Mouse (Mus musculus): ENCODE data around the gene Pde6g. TPM values are rescaled to one million over a fixed set of nuclear protein-coding genes. Genes with fewer than 3 reads are reported as not detected.

Pde6g gene
- total RNA-seq (2021): under 1 TPM; 0.53 to 0.56 TPM
- long read RNA-seq, experiment 1: 0 reads
- long read RNA-seq, experiment 2: 0 reads

DNA sequence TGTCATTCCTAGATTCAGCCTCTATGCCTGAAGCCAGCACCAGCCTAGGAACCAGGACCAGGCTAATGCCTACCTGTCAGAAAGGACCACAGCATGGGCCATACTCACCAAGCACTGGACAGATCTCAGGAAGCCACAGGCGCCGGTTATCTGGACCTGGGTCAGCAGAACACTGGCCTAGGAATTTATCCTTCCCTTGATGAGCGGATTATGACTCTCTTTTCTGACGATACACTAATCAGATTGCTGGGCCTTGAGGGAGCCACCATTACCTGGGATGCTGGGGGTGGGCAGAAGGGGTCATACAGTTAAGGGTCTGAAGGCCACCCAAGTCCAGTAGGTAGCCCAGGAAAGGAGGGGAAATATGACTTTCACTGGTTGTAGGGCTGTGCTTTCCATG lies at the start of gene Pde6g:
TSS of gene Pde6g (minus strand) at position 195 of the 400 bp plus-strand sequence.
- intact Hi-C loops (cut with DNase I): no loop called here
- no peak for DNase-seq

GRCm38 (mm10) chr11:120501701-120502100 lies 48.4 kb upstream of the Pde6g start:
- intact Hi-C loops (cut with DNase I): no loop called here
- no peak for DNase-seq

DNA sequence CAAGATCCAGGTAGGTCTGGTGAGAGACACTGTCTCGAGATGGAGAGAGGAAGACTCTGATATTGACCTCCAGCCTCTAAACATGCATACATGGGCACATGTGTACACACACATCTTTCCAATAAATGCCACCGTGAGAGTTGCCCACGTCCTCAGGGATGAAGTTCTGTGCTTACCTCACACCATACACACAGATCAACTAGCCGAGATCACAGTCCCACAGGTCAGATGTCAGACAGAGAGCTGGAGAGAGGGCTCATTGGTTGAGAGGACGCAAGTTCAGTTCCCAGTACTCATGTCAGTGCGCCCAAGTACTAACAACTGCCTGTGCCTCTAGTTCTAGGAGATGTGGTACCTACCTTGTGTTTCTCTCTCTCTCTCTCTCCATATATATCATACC lies 47.7 kb upstream of the Pde6g start:
- no peak for DNase-seq
- intact Hi-C loops (cut with DNase I): no loop called here

DNA sequence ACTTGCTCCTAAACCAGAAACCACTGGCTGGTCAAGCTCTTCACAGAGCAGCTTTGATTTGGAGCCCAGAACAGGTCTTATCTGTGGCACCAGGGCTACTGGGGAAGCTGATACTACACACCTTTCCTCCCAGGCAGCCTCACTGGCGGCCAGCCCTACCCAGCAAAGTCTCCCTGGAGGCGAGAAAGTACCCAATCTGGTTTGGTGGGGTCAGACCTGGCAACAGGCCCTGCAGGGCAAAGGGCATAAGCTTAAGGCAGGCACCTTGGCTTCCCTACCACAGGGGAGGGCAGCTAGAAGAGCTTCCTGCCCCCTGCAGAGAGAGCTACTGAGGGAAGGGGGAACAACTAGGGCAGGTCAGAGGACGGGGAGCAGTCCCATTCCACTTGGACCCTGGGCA lies 47.1 kb upstream of the Pde6g start:
- intact Hi-C loops (cut with DNase I): no loop called here
- no peak for DNase-seq

DNA sequence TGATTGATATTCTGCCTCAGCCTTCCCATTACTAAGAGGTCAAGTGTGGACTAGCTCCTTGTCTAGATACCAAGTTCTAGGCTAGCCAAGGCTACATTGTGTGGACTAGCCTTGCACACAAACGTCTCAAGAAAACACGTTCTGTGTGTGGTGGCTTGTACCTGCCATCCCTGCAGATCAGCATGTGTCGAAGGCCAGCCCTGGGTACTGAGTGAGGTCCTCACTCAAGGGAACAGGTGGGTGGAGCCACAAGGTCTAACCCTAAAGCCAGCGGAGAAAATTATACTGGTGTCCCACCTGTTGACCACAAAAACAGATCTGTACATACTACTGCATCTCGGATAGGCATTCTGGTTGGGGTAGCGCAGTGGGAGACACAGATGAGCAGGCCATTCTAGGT lies 46.6 kb upstream of the Pde6g start:
- no peak for DNase-seq
- intact Hi-C loops (cut with DNase I): no loop called here

GRCm38 (mm10) chr11:120498891-120499290 lies 45.6 kb upstream of the Pde6g start:
- intact Hi-C loops (cut with DNase I): no loop called here
- no peak for DNase-seq

DNA sequence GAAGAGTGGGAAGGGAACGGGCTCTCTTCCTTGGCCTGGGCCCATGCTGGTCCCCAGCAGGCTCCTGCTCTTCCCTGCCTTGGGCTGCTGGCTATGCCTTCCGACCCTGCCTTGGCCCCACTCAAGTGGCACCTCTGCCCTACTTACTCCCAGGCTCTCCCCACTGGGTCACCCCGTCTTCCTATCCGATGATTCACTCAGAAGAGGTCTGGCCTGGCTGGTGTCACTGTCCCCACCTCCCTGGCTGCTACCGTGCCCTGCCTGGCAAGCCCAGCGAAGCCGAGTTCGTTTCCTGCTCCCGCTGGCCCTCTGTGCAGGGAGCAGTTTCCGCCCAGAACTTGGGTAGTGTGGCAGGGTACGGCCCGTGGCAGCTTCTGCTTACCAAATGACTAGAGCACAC lies 44.9 kb upstream of the Pde6g start:
- intact Hi-C loops (cut with DNase I): no loop called here
- DNase-seq: no peak

- intact Hi-C loops (cut with DNase I): no loop called here
Measured at GRCm38 (mm10) chr11:120497436-120497835, 44.1 kb upstream of the Pde6g start.

GRCm38 (mm10) chr11:120493911-120494310 lies 40.6 kb upstream of the Pde6g start:
- DNase-seq: no peak
- intact Hi-C loops (cut with DNase I): no loop called here

More at GRCm38 (mm10) chr11:120497436-120497835, 44.1 kb upstream of the Pde6g start:
- DNase-seq: no peak

- DNase-seq: no peak
- intact Hi-C loops (cut with DNase I): no loop called here
Measured at GRCm38 (mm10) chr11:120493351-120493750, 40.1 kb upstream of the Pde6g start.

DNA sequence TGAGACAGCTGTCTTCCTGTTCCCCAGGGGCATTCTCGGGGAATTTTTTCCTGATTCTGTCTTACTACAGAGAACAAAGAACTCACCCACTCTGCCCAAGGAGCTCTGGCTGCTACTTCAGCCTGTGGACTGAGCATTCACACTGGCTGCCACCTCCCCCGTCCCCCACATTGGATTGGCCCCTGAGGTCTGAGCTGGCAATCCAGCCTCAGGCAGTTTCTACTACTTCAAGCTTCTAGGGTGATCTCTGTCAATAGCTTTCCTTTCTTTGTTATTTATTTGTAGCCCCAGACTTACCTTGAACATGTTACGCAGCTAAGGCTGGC lies 39.5 kb upstream of the Pde6g start:
- intact Hi-C loops (cut with DNase I): no loop called here

DNA sequence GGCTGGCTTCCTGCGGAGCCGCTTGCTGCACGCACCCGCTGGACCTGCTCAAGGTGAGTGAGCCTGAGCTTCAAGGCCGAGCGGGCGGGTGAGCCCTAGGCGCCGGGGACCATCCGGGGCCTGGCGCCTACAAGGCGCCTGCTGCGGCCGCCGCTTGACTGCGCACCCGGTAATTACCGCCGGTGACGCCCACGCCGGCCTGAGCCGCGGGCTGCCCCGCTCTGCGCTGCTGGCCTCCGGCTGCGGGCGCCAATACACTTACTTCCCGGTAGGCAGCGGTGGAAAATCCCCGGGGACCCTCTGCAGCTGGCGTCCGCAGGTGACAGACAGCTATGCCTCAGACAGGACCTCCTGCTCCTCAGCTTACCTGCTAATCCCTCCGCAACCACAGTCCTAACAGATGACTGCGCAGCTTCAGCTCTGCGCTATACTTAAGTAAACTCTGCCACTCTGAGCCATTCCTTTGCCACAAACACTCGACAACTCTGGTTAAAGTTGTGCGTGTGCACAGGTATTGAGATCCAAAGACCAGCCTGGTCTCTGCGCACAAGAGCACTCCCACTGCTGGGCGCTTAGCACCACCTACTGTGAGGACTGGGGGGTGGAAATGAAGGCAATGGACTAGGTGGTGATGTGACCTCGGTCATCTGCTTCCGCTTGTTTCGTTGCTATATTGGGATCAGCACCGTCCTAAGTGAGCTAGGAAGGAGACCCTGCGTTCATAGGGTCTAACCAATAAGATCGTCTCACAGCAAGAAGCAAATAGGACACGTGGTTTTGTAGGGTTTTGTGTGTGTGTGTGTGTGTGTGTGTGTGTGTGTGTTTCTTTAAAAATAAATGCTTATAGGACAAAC lies 39.0 kb upstream of the Pde6g start:
- intact Hi-C loops (cut with DNase I): no loop called here
- DNase-seq: peak; percentile 49

More for the DNA sequence above, 39.5 kb upstream of the Pde6g start:
- DNase-seq: no peak

DNA sequence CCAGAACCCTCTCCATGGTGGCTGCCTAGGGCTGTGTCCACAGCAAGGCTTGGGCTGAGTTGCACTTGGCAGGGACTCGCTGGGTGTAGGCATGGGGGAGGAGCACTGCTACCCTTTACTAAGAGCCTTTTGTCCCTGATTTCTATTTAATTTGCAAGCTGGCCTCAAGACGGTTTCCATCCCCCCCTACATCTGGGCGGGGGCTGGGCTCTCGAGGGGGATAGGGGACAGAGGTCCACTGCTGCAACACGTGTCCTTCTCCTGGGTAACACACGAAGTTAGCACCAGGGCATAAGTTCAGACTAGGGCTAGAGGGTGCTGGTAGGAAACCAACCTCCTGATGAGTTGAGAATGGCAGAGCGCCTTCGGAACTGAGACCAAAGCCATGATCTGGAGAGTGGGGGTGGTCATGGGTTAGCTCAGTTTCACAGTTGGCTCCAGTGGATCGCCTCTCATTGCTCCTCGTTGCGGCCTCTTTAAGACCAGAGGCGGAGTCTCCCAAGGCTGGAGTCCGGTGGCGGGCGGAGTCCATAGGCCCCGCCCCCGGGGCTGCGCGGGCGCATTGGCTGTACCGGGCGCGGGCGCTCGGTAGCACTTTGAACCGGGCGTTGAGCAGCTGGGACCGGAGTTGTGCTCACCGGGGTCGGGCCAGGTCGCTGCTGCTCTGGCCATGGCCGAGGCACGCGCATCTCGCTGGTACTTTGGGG lies 38.2 kb upstream of the Pde6g start, which contains the start of gene Slc25a10:
TSS of gene Slc25a10 (plus strand) at position 524 of the 707 bp plus-strand sequence.
- DNase-seq: peak; percentile 92 to 93
- intact Hi-C loops (cut with DNase I): loop anchor here (2.0 kb wide), 1 partner anchor 19 kb away; no protein-coding TSS in a partner anchor

DNA sequence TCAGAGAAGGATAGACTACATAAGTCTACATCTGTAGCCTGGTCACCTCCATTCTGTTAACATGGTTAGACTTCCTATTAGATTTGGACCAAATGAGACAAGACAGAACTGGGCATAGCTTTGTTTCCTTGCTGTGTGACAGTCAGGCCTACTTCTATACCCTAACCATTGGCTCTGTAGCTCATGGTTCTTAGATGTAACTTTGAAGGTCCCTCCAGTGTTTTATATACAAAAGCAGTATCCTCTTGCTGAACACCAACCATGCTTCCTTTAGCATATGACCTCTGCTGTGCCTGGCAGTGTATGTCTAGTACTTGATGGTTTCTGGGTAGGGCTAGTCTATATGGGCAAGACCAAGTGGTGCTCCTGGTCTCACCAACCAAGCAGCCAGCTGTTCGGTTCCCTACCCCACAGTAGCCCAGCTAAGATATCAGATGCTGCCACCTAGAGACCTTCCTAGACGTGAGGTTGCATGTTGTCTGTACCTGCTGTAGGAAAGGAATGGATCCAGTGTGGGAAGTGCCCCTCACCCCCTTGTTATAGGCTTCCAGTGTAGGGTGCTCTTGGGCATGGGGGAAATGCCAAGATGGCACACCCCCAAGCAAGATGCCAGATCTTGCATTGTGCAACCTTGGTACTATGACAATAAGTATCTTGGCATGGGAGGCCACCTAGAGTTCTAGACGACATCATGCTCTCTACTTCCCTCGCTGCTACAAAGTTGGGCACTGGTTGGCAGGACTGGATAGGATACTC lies 37.2 kb upstream of the Pde6g start:
- no peak for DNase-seq
- intact Hi-C loops (cut with DNase I): loop anchor here (2.0 kb wide), 1 partner anchor 20 kb away; no protein-coding TSS in a partner anchor

- intact Hi-C loops (cut with DNase I): loop anchor here (1.0 to 5.0 kb wide), 2 partner anchors 123 to 223 kb away; partner anchors contain the start of genes Cenpx and Lrrc45
- DNase-seq: peak; percentile 62 to 73
Measured at GRCm38 (mm10) chr11:120489054-120489761, 35.9 kb upstream of the Pde6g start.

GRCm38 (mm10) chr11:120488516-120488915 lies 35.2 kb upstream of the Pde6g start:
- no peak for DNase-seq
- intact Hi-C loops (cut with DNase I): loop anchor here (5.0 kb wide), 1 partner anchor 224 kb away; the partner anchor contains the start of genes Cenpx and Lrrc45

DNA sequence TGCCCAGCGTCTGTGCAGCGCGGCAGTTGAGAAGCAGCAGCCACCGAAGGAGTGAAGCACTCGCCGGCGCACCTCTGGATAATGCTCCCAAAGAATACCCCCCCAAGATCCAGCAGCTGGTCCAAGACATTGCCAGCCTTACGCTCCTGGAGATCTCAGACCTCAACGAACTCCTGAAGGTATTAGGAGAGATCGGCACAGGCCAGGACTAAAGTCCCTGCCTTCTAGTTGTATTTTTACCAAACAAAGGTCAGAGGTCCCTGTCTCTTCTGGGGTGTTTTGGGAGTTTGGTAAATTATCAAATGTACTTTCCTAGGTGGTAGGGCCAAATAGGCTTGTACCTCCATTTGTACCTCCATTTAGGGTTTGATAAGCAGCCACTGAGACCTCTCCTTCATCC lies 32.0 kb upstream of the Pde6g start:
- intact Hi-C loops (cut with DNase I): loop anchor here (5.0 kb wide), 1 partner anchor 227 kb away; the partner anchor contains the start of genes Cenpx and Lrrc45
- no peak for DNase-seq

GRCm38 (mm10) chr11:120484265-120484981 lies 31.1 kb upstream of the Pde6g start, which contains the start of gene Mrpl12:
Gene Mrpl12, plus strand, starts transcription at chr11:120484613.
- intact Hi-C loops (cut with DNase I): no loop called here
- DNase-seq: peak; percentile 90

DNA sequence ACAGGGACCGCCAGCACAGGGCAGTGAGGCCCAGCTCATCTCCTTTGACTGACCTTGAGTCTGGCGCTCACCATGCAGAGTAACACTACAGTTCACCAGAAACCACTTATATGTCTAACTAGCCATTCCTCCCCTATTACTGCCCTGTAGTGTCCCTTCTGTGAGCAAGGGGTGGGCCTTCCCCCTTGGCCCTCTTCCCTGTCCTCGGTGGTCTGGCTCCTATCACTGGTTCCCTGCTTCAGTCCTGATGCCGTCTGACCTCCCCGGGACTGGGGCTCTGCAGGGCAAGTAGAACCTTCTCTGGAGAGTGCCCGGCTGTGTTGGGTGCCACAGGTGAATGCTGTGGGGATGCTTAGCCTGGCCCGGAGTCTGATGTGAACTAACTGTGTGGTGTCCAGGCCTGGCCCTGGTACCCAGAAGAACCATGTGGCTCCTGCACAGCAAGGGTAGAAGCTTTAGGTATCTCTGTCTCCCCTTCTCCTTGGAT lies 30.2 kb upstream of the Pde6g start:
- DNase-seq: no peak
- intact Hi-C loops (cut with DNase I): no loop called here
